Mouse (Mus musculus): Measurements from ENCODE around the gene Tulp2.
"Not testable (repeated sequence)": the region's sequence is repeated elsewhere in the genome, so short reads cannot be mapped to it uniquely, and the experiment has no call there.

The Tulp2 gene

GRCm38 (mm10) chr7:45488293-45489204 is 6.9 kb downstream of the Tulp2 start, which contains the start of gene Dhdh:
Gene Dhdh (minus strand): TSS chr7:45488805.
- peak; percentile 70 to 83 for DNase-seq

- DNase-seq, result no peak
These were observed 7.9 kb downstream of the Tulp2 start for GRCm38 (mm10) chr7:45489578-45489977.

DNA sequence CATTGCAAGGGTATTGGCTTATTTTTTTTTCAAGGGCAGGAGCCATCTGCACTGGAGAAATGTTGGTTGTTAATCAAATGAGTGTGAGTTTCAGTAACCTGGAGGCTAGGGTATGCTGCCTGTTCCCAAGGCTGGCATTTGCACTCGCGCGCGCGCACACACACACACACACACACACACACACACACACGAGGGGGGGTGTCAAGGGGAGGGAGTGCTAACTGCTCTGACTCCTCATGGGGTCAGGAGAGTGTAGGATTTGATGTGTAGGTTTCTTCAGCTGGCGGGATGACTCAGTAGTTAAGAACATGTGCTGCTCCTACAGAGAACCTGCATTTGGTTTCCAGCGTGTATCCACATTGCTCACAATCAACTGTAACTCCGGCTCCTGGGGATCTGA is 9.1 kb downstream of the Tulp2 start:
- no peak for DNase-seq

- DNase-seq, result peak; percentile 65 to 69
These were observed 9.6 kb downstream of the Tulp2 start for GRCm38 (mm10) chr7:45491264-45491663.

- DNase-seq, result no peak
These were observed 10.7 kb downstream of the Tulp2 start for GRCm38 (mm10) chr7:45492225-45492844.

- DNase-seq, result no peak
These were observed 11.3 kb downstream of the Tulp2 start for GRCm38 (mm10) chr7:45492951-45493350.

DNA sequence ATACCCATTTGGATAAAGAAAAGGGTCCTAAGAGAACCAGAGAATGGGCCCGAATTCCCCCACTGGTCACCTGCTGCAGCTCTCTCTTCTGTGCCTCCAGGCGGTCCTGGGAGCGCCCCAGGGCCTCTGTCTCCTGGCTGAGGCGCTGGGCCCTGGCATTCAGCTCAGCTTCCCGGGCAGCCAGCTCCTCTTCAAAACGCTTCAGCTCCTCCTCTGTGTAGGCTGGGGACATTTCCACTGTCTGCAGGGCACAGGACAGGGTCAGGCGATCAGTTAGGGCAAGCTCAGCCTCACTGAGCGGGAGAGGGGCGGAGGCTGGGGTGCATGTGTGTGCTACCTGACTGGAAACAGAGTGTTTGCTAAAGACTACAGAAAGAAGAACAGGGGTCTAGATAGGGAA is 12.9 kb downstream of the Tulp2 start:
- DNase-seq, result no peak

DNA sequence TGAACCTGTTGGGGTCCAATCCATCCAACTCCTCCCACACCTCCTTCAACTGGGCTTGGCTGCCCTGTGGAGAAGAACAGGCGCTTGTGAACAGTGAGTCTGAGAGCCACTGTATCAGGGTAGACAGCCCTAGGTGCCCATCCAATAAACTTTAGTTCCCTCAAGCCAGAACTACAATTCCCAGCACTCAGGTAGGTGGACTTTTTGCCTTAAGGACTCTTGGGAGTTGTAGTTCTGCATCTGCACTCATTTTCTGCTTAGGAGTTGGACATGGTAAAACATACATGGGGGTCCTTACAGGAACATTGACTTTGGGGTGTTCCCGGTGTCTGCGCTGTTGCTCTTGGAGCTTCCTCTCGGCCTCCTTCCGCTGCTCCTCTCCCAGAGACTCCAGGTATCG is 16.8 kb downstream of the Tulp2 start:
- DNase-seq, result no peak

DNA sequence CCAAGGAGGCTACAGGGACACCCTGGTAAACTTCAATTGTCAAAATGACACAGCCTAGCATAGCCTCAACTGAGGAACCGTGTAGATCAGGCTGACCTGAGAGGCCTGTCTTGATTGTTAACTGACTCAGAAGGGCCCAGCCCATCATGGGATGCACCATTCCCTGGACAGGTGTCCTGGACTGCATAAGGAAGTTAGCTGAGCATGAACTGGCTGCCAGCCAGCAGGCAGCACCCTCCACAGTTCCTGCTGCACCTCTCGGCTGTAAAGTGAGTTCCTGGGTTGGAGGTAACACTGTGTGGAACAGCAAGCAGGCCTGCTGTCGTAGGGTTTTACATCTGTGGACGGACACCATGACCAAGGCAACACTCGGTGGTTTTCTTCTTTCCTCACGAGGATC is 25.9 kb downstream of the Tulp2 start:
- DNase-seq, result peak; percentile 51 to 74

GRCm38 (mm10) chr7:45508561-45508960 is 26.9 kb downstream of the Tulp2 start:
- no peak for DNase-seq

GRCm38 (mm10) chr7:45509181-45509882 is 27.7 kb downstream of the Tulp2 start:
- peak in 1 of 2 experiments; percentile 34 for DNase-seq

GRCm38 (mm10) chr7:45509912-45510787 is 28.5 kb downstream of the Tulp2 start, which contains the start of gene Nucb1:
Gene Nucb1 (minus strand): TSS chr7:45510406.
- peak; percentile 96 to 97 for DNase-seq

DNA sequence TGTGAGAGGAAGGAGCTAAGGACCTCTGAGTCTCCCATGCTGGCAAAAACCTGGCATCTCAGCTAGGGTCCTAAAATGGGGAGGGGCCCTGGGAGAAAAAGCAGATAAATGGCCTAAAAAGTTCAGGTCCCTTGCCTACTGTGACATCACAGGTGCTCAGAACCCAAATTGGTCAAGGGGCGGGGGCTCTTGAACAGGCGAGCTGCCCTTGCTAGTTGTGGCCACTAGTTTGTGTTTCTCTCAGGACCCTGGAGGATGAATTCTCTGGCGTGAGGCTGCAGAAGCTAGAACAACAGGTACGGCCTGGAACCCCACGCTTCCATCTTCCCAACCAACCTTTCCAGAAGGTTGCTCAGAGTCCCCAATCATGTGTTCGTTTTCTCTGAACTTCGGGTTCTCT is 32.7 kb downstream of the Tulp2 start:
- DNase-seq, result no peak

- no peak for DNase-seq
These were observed 33.8 kb downstream of the Tulp2 start for GRCm38 (mm10) chr7:45515436-45515835.

DNA sequence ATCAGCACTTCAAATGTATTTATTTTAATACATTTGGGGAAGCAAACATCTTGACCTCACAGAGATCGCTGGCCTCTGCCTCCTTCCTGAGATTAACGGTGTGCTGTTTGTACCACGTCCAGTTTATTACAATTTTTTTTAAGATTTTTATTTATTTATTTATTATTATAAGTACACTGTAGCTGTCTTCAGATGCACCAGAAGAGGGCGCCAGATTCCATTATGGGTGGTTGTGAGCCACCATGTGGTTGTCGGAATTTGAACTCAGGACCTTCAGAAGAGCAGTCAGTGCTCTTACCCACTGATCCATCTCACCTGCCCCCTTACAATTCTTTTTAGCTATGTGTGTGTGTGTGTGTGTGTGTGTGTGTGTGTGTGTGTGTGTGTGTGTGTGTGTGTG is 35.2 kb downstream of the Tulp2 start:
- DNase-seq, result not testable (repeated sequence)

DNA sequence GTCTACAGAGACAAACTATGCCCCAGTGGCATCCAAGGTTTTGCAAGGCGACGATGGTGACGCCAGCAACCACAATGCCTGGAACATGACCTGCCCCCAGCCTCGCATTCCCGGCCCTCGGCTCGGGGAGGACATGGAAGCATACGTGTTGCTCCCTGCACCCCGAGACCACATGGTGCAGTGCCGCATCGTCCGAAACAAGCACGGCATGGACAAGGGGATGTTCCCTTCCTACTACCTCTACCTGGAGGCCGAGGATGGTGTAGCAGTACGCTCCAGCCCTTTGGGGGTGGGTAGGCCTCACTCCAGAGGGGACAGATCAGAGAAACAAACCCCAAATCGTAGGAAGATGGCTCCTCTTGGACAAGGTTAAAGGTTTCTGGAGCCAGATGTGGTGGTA is 36.9 kb downstream of the Tulp2 start:
- DNase-seq, result peak in 1 of 2 experiments; percentile 38

- no peak for DNase-seq
These were observed 37.9 kb downstream of the Tulp2 start for GRCm38 (mm10) chr7:45519345-45520120.

- peak in 1 of 2 experiments; percentile 35 for DNase-seq
These were observed 38.9 kb downstream of the Tulp2 start for GRCm38 (mm10) chr7:45520605-45521004.

DNA sequence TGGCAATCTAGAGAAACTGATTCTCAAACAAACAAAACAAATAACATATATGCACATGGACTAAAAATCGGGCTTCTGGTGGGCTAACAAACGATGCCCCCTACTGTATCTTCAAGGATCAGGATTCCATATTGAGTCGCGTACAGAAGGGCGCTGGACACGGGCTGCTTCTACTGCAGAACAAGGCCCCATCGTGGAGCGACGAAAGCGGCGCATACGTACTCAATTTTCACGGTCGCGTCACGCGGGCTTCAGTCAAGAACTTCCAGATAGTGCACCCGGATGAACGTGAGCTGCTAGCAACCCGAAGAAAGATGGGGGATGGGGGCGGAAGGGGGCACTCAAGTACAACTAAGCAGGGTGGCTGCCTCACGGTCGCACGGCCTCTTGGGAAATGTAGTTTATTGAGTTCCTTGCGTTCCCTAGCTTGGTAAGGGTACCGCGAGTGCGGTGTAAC is 40.1 kb downstream of the Tulp2 start:
- peak; percentile 94 to 95 for DNase-seq

DNA sequence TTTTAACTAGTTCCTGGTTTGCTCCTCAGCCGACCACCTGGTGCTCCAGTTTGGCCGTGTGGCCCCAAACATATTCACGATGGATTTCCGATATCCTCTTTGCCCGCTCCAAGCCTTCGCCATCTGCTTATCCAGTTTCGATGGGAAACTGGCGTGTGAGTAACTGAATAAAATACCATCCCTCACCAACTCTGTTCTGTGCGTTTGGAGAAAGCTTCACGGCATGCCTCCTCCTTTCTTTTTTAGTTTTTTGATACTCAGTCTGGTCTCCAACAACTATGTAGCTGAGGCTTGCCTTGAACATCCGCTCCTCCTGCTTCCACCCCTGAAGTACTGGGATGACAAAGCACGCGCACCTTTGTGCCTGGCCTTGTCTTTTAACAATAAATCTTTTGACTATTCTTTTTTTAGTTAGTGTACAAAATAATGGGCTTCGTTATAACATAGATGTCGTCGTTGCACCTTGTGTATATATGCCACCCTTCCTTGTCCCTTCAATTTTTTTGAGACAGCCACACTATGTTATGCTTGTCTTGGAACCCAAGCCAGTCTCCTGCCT is 40.6 kb downstream of the Tulp2 start:
- DNase-seq, result no peak
